Mouse (Mus musculus) cortical plate, adult 2 months (tissue): Measurements from ENCODE around the gene Trim40.

Source experiments
- CTCF ChIP-seq: fragments of 200-500 bp; IDR thresholded peaks from 2 replicates; pipeline ENCODE4 v1.5.1; 2011; ENCODE audit warnings: mild to moderate bottlenecking, control low read depth, low read length; ENCODE audit not compliant: insufficient read depth; ENCODE audit errors: extremely low read depth
- POLR2A ChIP-seq: fragments of 200-500 bp; IDR thresholded peaks from 2 replicates; pipeline ENCODE4 v1.6.1; 2011; ENCODE audit warnings: mild to moderate bottlenecking, low read length, control low read depth; ENCODE audit not compliant: insufficient read depth; ENCODE audit errors: extremely low read depth

GRCm38 (mm10) chr17:36866719-36867527 lies 23.0 kb downstream of the Trim40 start, which contains the start of gene Trim15:
- TF ChIP-seq CTCF, result no peak
- no peak for TF ChIP-seq POLR2A
